Mouse (Mus musculus) liver, embryonic 14.5 days (tissue): ENCODE results near the gene OR5BS1P.

Experiments used
- CTCF ChIP-seq: IDR thresholded peaks from 2 replicates; pipeline ENCODE4 v1.5.1; 2016; ENCODE audit warnings: antibody characterized with exemption, low read depth, control low read depth
- EP300 ChIP-seq: IDR thresholded peaks from 2 replicates; pipeline ENCODE4 v1.6.1; 2016; ENCODE audit warnings: antibody characterized with exemption, low read depth

GRCm38 (mm10) chr15:98474958-98475357 lies 5.3 kb downstream of the OR5BS1P start:
- TF ChIP-seq CTCF, result no peak
- TF ChIP-seq EP300, result no peak
